Mouse (Mus musculus) ES-Bruce4 (cell line): ENCODE data around the gene Primpol. TPM values are rescaled to one million over a fixed set of nuclear protein-coding genes. Genes with fewer than 3 reads are reported as not detected.
A peak's percentile ranks its signal among the peaks of the same experiment; 100 is the strongest.

Experiments
- H3K27ac ChIP-seq: 2 replicates; pipeline ENCODE4 v1.5.1; 2012; ENCODE audit warnings: low read length, inconsistent platforms; ENCODE audit not compliant: insufficient read depth
- H3K27me3 ChIP-seq: 2 replicates; pipeline ENCODE4 v1.6.1; 2012; ENCODE audit warnings: mild to moderate bottlenecking, low read length, inconsistent platforms; ENCODE audit not compliant: control insufficient read depth, poor library complexity, insufficient read depth, severe bottlenecking
- H3K36me3 ChIP-seq: 2 replicates; pipeline ENCODE4 v1.6.1; 2012; ENCODE audit warnings: inconsistent platforms, mild to moderate bottlenecking, low read length, moderate library complexity; ENCODE audit not compliant: control insufficient read depth, poor library complexity, insufficient read depth, severe bottlenecking
- H3K4me1 ChIP-seq: one replicate; pipeline ENCODE4 v1.8.1; 2011; ENCODE audit warnings: low read length; ENCODE audit not compliant: control insufficient read depth, insufficient read depth
- H3K4me3 ChIP-seq: 2 replicates; pipeline ENCODE4 v1.5.1; 2011; ENCODE audit warnings: low read depth, mild to moderate bottlenecking, low read length
- H3K9ac ChIP-seq: 2 replicates; pipeline ENCODE4 v1.6.1; 2012; ENCODE audit warnings: low read depth, mild to moderate bottlenecking, inconsistent platforms; ENCODE audit not compliant: poor library complexity, severe bottlenecking
- H3K9me3 ChIP-seq: replicated peaks from 2 replicates; pipeline ENCODE4 v1.6.1; 2012; ENCODE audit warnings: mild to moderate bottlenecking, low read length, inconsistent platforms; ENCODE audit not compliant: control insufficient read depth, poor library complexity, insufficient read depth, severe bottlenecking
- CTCF ChIP-seq: IDR thresholded peaks from one replicate; pipeline ENCODE4 v1.8.1; 2011; ENCODE audit warnings: low read depth, low read length
- EP300 ChIP-seq: IDR thresholded peaks from 2 replicates; pipeline ENCODE4 v1.6.1; 2011; ENCODE audit warnings: low read depth, low read length; ENCODE audit not compliant: insufficient read depth
- POLR2A ChIP-seq: IDR thresholded peaks from one replicate; pipeline ENCODE4 v1.8.1; 2011; ENCODE audit warnings: low read length; ENCODE audit not compliant: insufficient read depth
- polyA plus RNA-seq: library from polyadenylated mRNA; stranded (reverse); fragments of >200 nt; gene quantifications from 2 replicates; pipeline ENCODE4 v1.2.4, GENCODE M21; 2011; ENCODE audit warnings: low read depth; ENCODE audit not compliant: missing spikeins, insufficient read depth, insufficient read length

Primpol gene
- polyA plus RNA-seq, 1 experiment = 64.2 TPM

GRCm38 (mm10) chr8:46573964-46574363, 43.0 kb downstream of the Primpol start:
- H3K4me1 ChIP-seq = peaks cover 6% of the 10 kb centered on the region
- H3K27ac ChIP-seq = peak overlapping the region; percentile 19
- H3K36me3 ChIP-seq = peaks cover 29% of the 10 kb centered on the region
- no peaks in the 10 kb centered on the region for H3K27me3 ChIP-seq
- no peak overlapping the region for H3K9ac ChIP-seq
- TF ChIP-seq POLR2A (no peak), EP300 (no peak), CTCF (no peak)
- no peak overlapping the region for H3K4me3 ChIP-seq
- H3K9me3 ChIP-seq = no peaks in the 10 kb centered on the region

GRCm38 (mm10) chr8:46573446-46573845, 43.6 kb downstream of the Primpol start:
- peaks cover 25% of the 10 kb centered on the region for H3K36me3 ChIP-seq
- H3K4me1 ChIP-seq = peaks cover 6% of the 10 kb centered on the region
- TF ChIP-seq POLR2A (no peak), EP300 (no peak), CTCF (no peak)
- H3K27ac ChIP-seq = peak overlapping the region; percentile 19; the same call in 1 of the 2 replicates
- no peak overlapping the region for H3K4me3 ChIP-seq
- H3K9me3 ChIP-seq = no peaks in the 10 kb centered on the region
- no peaks in the 10 kb centered on the region for H3K27me3 ChIP-seq
- H3K9ac ChIP-seq = no peak overlapping the region

- H3K36me3 ChIP-seq = peaks cover 5% of the 10 kb centered on the region
- no peaks in the 10 kb centered on the region for H3K9me3 ChIP-seq
- peaks cover 6% of the 10 kb centered on the region for H3K4me1 ChIP-seq
- H3K27ac ChIP-seq = no peak overlapping the region
- no peak for TF ChIP-seq POLR2A
- no peak for TF ChIP-seq EP300
- TF ChIP-seq CTCF = no peak
- H3K9ac ChIP-seq = no peak overlapping the region
- no peaks in the 10 kb centered on the region for H3K27me3 ChIP-seq
- H3K4me3 ChIP-seq = no peak overlapping the region
Measured at GRCm38 (mm10) chr8:46570673-46571072, 46.3 kb downstream of the Primpol start.

- Histone ChIP-seq H3K36me3 (peaks cover 5% of the 10 kb centered on the region), H3K9me3 (no peaks in the 10 kb centered on the region), H3K4me1 (peaks cover 6% of the 10 kb centered on the region), H3K4me3 (no peak overlapping the region), H3K9ac (no peak overlapping the region), H3K27ac (no peak overlapping the region), H3K27me3 (no peaks in the 10 kb centered on the region)
- TF ChIP-seq POLR2A (no peak), EP300 (no peak), CTCF (no peak)
Measured at GRCm38 (mm10) chr8:46569659-46570441, 47.2 kb downstream of the Primpol start.

GRCm38 (mm10) chr8:46568942-46569341, 48.1 kb downstream of the Primpol start:
- H3K4me1 ChIP-seq = peaks cover 3% of the 10 kb centered on the region
- peaks cover 5% of the 10 kb centered on the region; the same call in 1 of the 2 replicates for H3K36me3 ChIP-seq
- no peaks in the 10 kb centered on the region for H3K9me3 ChIP-seq
- no peaks in the 10 kb centered on the region for H3K27me3 ChIP-seq
- no peak overlapping the region for H3K27ac ChIP-seq
- no peak overlapping the region for H3K4me3 ChIP-seq
- TF ChIP-seq CTCF (no peak), POLR2A (no peak), EP300 (no peak)
- H3K9ac ChIP-seq = no peak overlapping the region

- Histone ChIP-seq H3K36me3 (peaks cover 5% of the 10 kb centered on the region; the same call in 1 of the 2 replicates), H3K4me1 (peaks cover 1% of the 10 kb centered on the region), H3K4me3 (no peak overlapping the region), H3K9me3 (no peaks in the 10 kb centered on the region), H3K9ac (no peak overlapping the region), H3K27ac (no peak overlapping the region), H3K27me3 (no peaks in the 10 kb centered on the region)
- TF ChIP-seq EP300 (no peak), POLR2A (no peak), CTCF (no peak)
Measured at GRCm38 (mm10) chr8:46567946-46568345, 49.1 kb downstream of the Primpol start.
